Mouse (Mus musculus) CH12.LX (cell line): ENCODE data around the gene Dctpp1. TPM values are rescaled to one million over a fixed set of nuclear protein-coding genes. Genes with fewer than 3 reads are reported as not detected.

Experiments
- DNase-seq: peaks from one replicate; pipeline ENCODE4 v3.0.0-alpha.2; 2013; ENCODE audit errors: extremely low read depth
- H3K27ac ChIP-seq: 2 replicates; pipeline ENCODE4 v1.5.1; 2012; ENCODE audit warnings: low read depth, mild to moderate bottlenecking, control low read depth, moderate library complexity; ENCODE audit not compliant: insufficient read depth
- H3K27me3 ChIP-seq: replicated peaks from 2 replicates; pipeline ENCODE3; 2012; ENCODE audit warnings: inconsistent platforms
- H3K36me3 ChIP-seq, 2 experiments: replicated peaks in 1 of 2; 2 replicates each; pipeline versions ENCODE3 to v1.6.1; 2012; ENCODE audit warnings: inconsistent platforms in 1 of 2, low read length in 1 of 2, mild to moderate bottlenecking in 1 of 2, mixed read lengths in 1 of 2, moderate library complexity in 1 of 2; ENCODE audit not compliant: control insufficient read depth in 1 of 2, insufficient read depth in 1 of 2
- H3K4me1 ChIP-seq, 2 experiments: 2 replicates each; pipeline ENCODE4 v1.6.1; 2012; ENCODE audit warnings: inconsistent platforms in 1 of 2, moderate library complexity in 1 of 2; ENCODE audit not compliant: insufficient read depth in 2 of 2, control insufficient read depth in 1 of 2
- H3K4me2 ChIP-seq: 2 replicates; pipeline ENCODE4 v1.6.1; 2012; ENCODE audit warnings: low read depth, mild to moderate bottlenecking, control low read depth; ENCODE audit not compliant: poor library complexity, insufficient read depth, severe bottlenecking
- H3K4me3 ChIP-seq, 3 experiments: fragments of 150-350 bp in 1 of 3; sonication (generic) in 1 of 3; replicated peaks in 1 of 3; 2 replicates each; pipeline versions ENCODE3 to v1.5.1; 2011 to 2012; ENCODE audit warnings: low read depth in 2 of 3, low read length in 2 of 3, mild to moderate bottlenecking in 2 of 3, moderate library complexity in 2 of 3, control low read depth in 1 of 3, improper control_type of control experiment in 1 of 3, inconsistent platforms in 1 of 3, mixed read lengths in 1 of 3; ENCODE audit not compliant: poor library complexity in 1 of 3
- H3K79me2 ChIP-seq: replicated peaks from 2 replicates; pipeline ENCODE4 v1.6.1; 2012; ENCODE audit warnings: mild to moderate bottlenecking, moderate library complexity; ENCODE audit not compliant: control insufficient read depth, poor library complexity, insufficient read depth, severe bottlenecking; ENCODE audit errors: extremely low read depth
- H3K9ac ChIP-seq: 2 replicates; pipeline ENCODE4 v1.6.1; 2012; ENCODE audit warnings: low read depth, mild to moderate bottlenecking, control low read depth, moderate library complexity; ENCODE audit not compliant: insufficient read depth
- H3K9me3 ChIP-seq: replicated peaks from 2 replicates; pipeline ENCODE3; 2012; ENCODE audit warnings: low read length, inconsistent platforms, mixed read lengths
- BHLHE40 ChIP-seq: IDR thresholded peaks from 2 replicates; pipeline ENCODE4 v1.6.1; 2011; ENCODE audit warnings: mild to moderate bottlenecking, low read depth, low read length, improper control_type of control experiment
- CHD1 ChIP-seq: IDR thresholded peaks from 2 replicates; pipeline ENCODE4 v1.6.1; 2012; ENCODE audit warnings: low read depth, low read length, improper control_type of control experiment, inconsistent platforms
- CHD2 ChIP-seq: IDR thresholded peaks from 2 replicates; pipeline ENCODE4 v1.6.1; 2011; ENCODE audit warnings: low read length, improper control_type of control experiment
- CTCF ChIP-seq, 2 experiments: IDR thresholded peaks in 1 of 2; conservative IDR thresholded peaks in 1 of 2; 2 replicates each; pipeline ENCODE4 v1.5.1; 2011 to 2012; ENCODE audit warnings: low read depth in 2 of 2, low read length in 2 of 2, improper control_type of control experiment in 1 of 2, inconsistent platforms in 1 of 2, mild to moderate bottlenecking in 1 of 2, moderate library complexity in 1 of 2
- E2F4 ChIP-seq: IDR thresholded peaks from 2 replicates; pipeline ENCODE4 v1.6.1; 2011; ENCODE audit warnings: low read depth, low read length, improper control_type of control experiment; ENCODE audit not compliant: insufficient replicate concordance
- ELF1 ChIP-seq: IDR thresholded peaks from 2 replicates; pipeline ENCODE4 v1.6.1; 2014; ENCODE audit warnings: low read depth, mild to moderate bottlenecking, inconsistent platforms, low read length, improper control_type of control experiment
- HCFC1 ChIP-seq: IDR thresholded peaks from 2 replicates; pipeline ENCODE4 v1.6.1; 2012; ENCODE audit warnings: low read depth, mild to moderate bottlenecking, inconsistent platforms, low read length, improper control_type of control experiment
- IRF4 ChIP-seq: IDR thresholded peaks from 2 replicates; pipeline ENCODE4 v1.6.1; 2014; ENCODE audit warnings: low read depth, mild to moderate bottlenecking, inconsistent platforms, low read length, improper control_type of control experiment
- JUN ChIP-seq: IDR thresholded peaks from 2 replicates; pipeline ENCODE4 v1.6.1; 2011; ENCODE audit warnings: low read depth, mild to moderate bottlenecking, low read length, improper control_type of control experiment, moderate library complexity; ENCODE audit not compliant: insufficient read depth
- JUND ChIP-seq: conservative IDR thresholded peaks from 2 replicates; pipeline ENCODE4 v1.6.1; 2011; ENCODE audit warnings: low read depth, low read length, improper control_type of control experiment
- KAT2A ChIP-seq: IDR thresholded peaks from 2 replicates; pipeline ENCODE4 v1.6.1; 2012; ENCODE audit warnings: low read length, improper control_type of control experiment, inconsistent platforms; ENCODE audit not compliant: insufficient replicate concordance
- MAFK ChIP-seq: IDR thresholded peaks from 2 replicates; pipeline ENCODE4 v1.6.1; 2011; ENCODE audit warnings: low read length, improper control_type of control experiment; ENCODE audit not compliant: insufficient replicate concordance
- MAX ChIP-seq: IDR thresholded peaks from 2 replicates; pipeline ENCODE4 v1.6.1; 2011; ENCODE audit warnings: low read length, improper control_type of control experiment
- MAZ ChIP-seq: IDR thresholded peaks from 2 replicates; pipeline ENCODE4 v1.6.1; 2012; ENCODE audit warnings: low read depth, mild to moderate bottlenecking, inconsistent platforms, low read length, improper control_type of control experiment, moderate library complexity
- MEF2A ChIP-seq: IDR thresholded peaks from 2 replicates; pipeline ENCODE4 v1.6.1; 2014; ENCODE audit warnings: low read depth, mild to moderate bottlenecking, inconsistent platforms, low read length, improper control_type of control experiment, borderline replicate concordance
- MXI1 ChIP-seq: IDR thresholded peaks from 2 replicates; pipeline ENCODE4 v1.6.1; 2011; ENCODE audit warnings: mild to moderate bottlenecking, low read depth, low read length, improper control_type of control experiment
- MYC ChIP-seq: IDR thresholded peaks from 2 replicates; pipeline ENCODE4 v1.6.1; 2011; ENCODE audit warnings: low read depth, mild to moderate bottlenecking, improper control_type of control experiment, low read length
- NELFE ChIP-seq: IDR thresholded peaks from 2 replicates; pipeline ENCODE4 v1.6.1; 2011; ENCODE audit warnings: low read depth, low read length, improper control_type of control experiment
- NRF1 ChIP-seq: IDR thresholded peaks from 2 replicates; pipeline ENCODE4 v1.6.1; 2014; ENCODE audit warnings: low read depth, mild to moderate bottlenecking, inconsistent platforms, low read length, improper control_type of control experiment, moderate library complexity
- PAX5 ChIP-seq: IDR thresholded peaks from 2 replicates; pipeline ENCODE4 v1.6.1; 2012; ENCODE audit warnings: low read length, inconsistent platforms, mixed read lengths
- POLR2A ChIP-seq: IDR thresholded peaks from 2 replicates; pipeline ENCODE4 v1.6.1; 2011; ENCODE audit warnings: low read depth, mild to moderate bottlenecking, improper control_type of control experiment, low read length
- POLR2AphosphoS2 ChIP-seq: IDR thresholded peaks from 2 replicates; pipeline ENCODE4 v1.6.1; 2011; ENCODE audit warnings: low read depth, low read length, improper control_type of control experiment
- RAD21 ChIP-seq: IDR thresholded peaks from 2 replicates; pipeline ENCODE4 v1.6.1; 2011; ENCODE audit warnings: low read depth, mild to moderate bottlenecking, low read length, improper control_type of control experiment, moderate library complexity
- RCOR1 ChIP-seq: conservative IDR thresholded peaks from 2 replicates; pipeline ENCODE4 v1.6.1; 2012; ENCODE audit warnings: low read depth, mild to moderate bottlenecking, inconsistent platforms, low read length, improper control_type of control experiment
- SMC3 ChIP-seq: IDR thresholded peaks from 2 replicates; pipeline ENCODE4 v1.6.1; 2011; ENCODE audit warnings: low read depth, low read length, improper control_type of control experiment
- TBP ChIP-seq: conservative IDR thresholded peaks from 2 replicates; pipeline ENCODE4 v1.6.1; 2011; ENCODE audit warnings: low read depth, low read length, improper control_type of control experiment
- TCF12 ChIP-seq: IDR thresholded peaks from 2 replicates; pipeline ENCODE4 v1.6.1; 2014; ENCODE audit warnings: low read depth, mild to moderate bottlenecking, inconsistent platforms, low read length, improper control_type of control experiment
- USF1 ChIP-seq: IDR thresholded peaks from 2 replicates; pipeline ENCODE4 v1.6.1; 2014; ENCODE audit warnings: low read depth, mild to moderate bottlenecking, inconsistent platforms, low read length, improper control_type of control experiment
- USF2 ChIP-seq: conservative IDR thresholded peaks from 2 replicates; pipeline ENCODE4 v1.6.1; 2011; ENCODE audit warnings: low read depth, low read length, improper control_type of control experiment
- ZC3H11A ChIP-seq: IDR thresholded peaks from 2 replicates; pipeline ENCODE4 v1.6.1; 2012; ENCODE audit warnings: low read depth, mild to moderate bottlenecking, inconsistent platforms, low read length, improper control_type of control experiment
- ZKSCAN1 ChIP-seq: IDR thresholded peaks from 2 replicates; pipeline ENCODE4 v1.6.1; 2012; ENCODE audit warnings: low read depth, inconsistent platforms, low read length, improper control_type of control experiment, borderline replicate concordance
- ZMIZ1 ChIP-seq: IDR thresholded peaks from 2 replicates; pipeline ENCODE4 v1.6.1; 2012; ENCODE audit warnings: low read depth, mild to moderate bottlenecking, inconsistent platforms, low read length, improper control_type of control experiment
- ZNF384 ChIP-seq: IDR thresholded peaks from 2 replicates; pipeline ENCODE4 v1.6.1; 2012; ENCODE audit warnings: low read depth, low read length, improper control_type of control experiment, inconsistent platforms
- dilution Hi-C: fragments of 300-500 bp; cut with MboI; formaldehyde crosslinking; loops from 2 replicates; pipeline ENCODE4 v1.14.3; 2020; ENCODE audit warnings: low sequenced_read_pairs; ENCODE audit not compliant: extremely low pct_unique_long_range_greater_than_20kb, extremely low pct_ligation_motif_present
- in situ Hi-C: fragments of 300-500 bp; cut with MboI; formaldehyde crosslinking; loops from 3 replicates; pipeline ENCODE4 v1.14.3; 2019; ENCODE audit warnings: low sequenced_read_pairs, low pct_ligation_motif_present, low pct_unique_long_range_greater_than_20kb, mixed read lengths
- polyA plus RNA-seq: library from polyadenylated mRNA; unstranded; fragments of >175 nt; gene quantifications from 2 replicates; pipeline ENCODE4 v1.2.1, GENCODE M21; 2012; ENCODE audit warnings: low read depth; ENCODE audit not compliant: insufficient read length
- total RNA-seq, 2 experiments: library from RNA; depleted of rRNA; stranded (reverse); fragments of 300-350 nt in 1 of 2; fragments of >200 nt in 1 of 2; gene quantifications; 2 replicates each; pipeline ENCODE4 v1.2.3; 2012 to 2014

Gene Dctpp1
- total and polyA plus RNA-seq, 3 experiments: 197 to 296 (median 221) TPM

DNA sequence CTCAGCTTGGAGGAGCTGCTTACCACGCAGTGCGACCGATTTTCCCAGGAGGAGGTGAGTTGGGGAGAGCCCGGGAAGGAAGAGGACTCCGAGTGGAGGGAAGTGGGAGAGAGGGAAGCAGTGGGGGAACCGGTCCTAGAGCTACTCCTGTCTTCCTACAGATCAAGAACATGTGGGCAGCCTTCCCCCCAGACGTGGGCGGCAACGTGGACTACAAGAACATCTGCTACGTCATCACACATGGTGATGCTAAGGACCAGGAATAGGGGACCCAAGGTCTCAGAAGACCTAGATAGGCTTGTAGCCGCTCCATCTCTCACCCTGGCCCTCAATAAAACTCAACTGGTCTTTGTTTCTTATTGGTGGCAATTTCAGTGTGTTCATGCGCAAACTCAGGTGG lies 46.6 kb downstream of the Dctpp1 start:
- H3K4me2 ChIP-seq: no peak overlapping the region
- peaks cover 18% of the 10 kb centered on the region for H3K79me2 ChIP-seq
- H3K27ac ChIP-seq: no peak overlapping the region
- dilution Hi-C loops: no loop called here
- H3K9ac ChIP-seq: no peak overlapping the region
- in situ Hi-C loops: no loop called here
- H3K4me1 ChIP-seq: peaks cover 11 to 57% of the 10 kb centered on the region in 2 experiments
- H3K4me3 ChIP-seq: no peak overlapping the region
- no peaks in the 10 kb centered on the region for H3K27me3 ChIP-seq
- no peaks in the 10 kb centered on the region for H3K9me3 ChIP-seq
- no peak for DNase-seq
- TF ChIP-seq PAX5: no peak
- TF ChIP-seq NELFE: no peak
- no peak for TF ChIP-seq TCF12
- no peak for TF ChIP-seq CHD1
- TF ChIP-seq KAT2A: no peak
- TF ChIP-seq RCOR1: no peak
- no peak for TF ChIP-seq USF1
- no peak for TF ChIP-seq MAFK
- TF ChIP-seq MAZ: no peak
- TF ChIP-seq NRF1: no peak
- TF ChIP-seq POLR2A: no peak
- no peak for TF ChIP-seq BHLHE40
- TF ChIP-seq MAX: no peak
- no peak for TF ChIP-seq IRF4
- TF ChIP-seq ZNF384: no peak
- TF ChIP-seq, all 38 proteins: peak for 0
- peaks cover 26 to 44% of the 10 kb centered on the region in 2 experiments for H3K36me3 ChIP-seq

DNA sequence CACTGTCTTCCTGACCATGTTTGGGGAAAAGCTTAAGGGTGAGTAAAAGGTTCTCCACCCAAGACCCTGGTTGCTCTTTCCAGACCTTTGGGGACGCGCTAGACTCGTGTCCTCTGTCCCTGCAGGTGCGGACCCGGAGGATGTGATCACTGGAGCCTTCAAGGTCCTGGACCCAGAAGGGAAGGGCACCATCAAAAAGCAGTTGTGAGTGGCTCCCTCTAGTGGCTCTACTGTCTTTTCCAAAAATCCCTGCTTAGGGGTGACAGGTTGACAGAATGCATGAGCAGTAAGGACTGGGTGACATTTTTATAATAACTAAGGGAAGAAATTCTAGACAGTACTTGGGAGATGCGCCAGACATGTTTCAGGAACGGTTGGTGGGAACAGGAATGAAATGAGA lies 47.0 kb downstream of the Dctpp1 start:
- Histone ChIP-seq H3K27ac (no peak overlapping the region), H3K36me3 (peaks cover 26 to 44% of the 10 kb centered on the region in 2 experiments), H3K79me2 (peaks cover 18% of the 10 kb centered on the region), H3K4me1 (peaks cover 10 to 53% of the 10 kb centered on the region in 2 experiments), H3K4me2 (no peak overlapping the region), H3K9ac (no peak overlapping the region), H3K9me3 (no peaks in the 10 kb centered on the region), H3K4me3 (no peak overlapping the region), H3K27me3 (no peaks in the 10 kb centered on the region)
- dilution Hi-C loops: no loop called here
- in situ Hi-C loops: no loop called here
- DNase-seq: peak; percentile 65
- TF ChIP-seq ZNF384: no peak
- TF ChIP-seq ELF1: 0 out of 2 replicates have a peak, but pooled peaks have one; percentile 24
- TF ChIP-seq SMC3: peak; percentile 50
- no peak for TF ChIP-seq MYC
- no peak for TF ChIP-seq TCF12
- TF ChIP-seq USF1: no peak
- TF ChIP-seq MXI1: no peak
- no peak for TF ChIP-seq USF2
- no peak for TF ChIP-seq TBP
- peak; percentile 64 to 74 for TF ChIP-seq CTCF (conservative IDR thresholded peaks at IDR 0.05 in 1 of 2, IDR thresholded peaks at IDR 0.05 in 1 of 2; ENCODE audit: low read depth in 2 of 2, low read length in 2 of 2)
- no peak for TF ChIP-seq ZMIZ1
- no peak for TF ChIP-seq ZKSCAN1
- TF ChIP-seq ZC3H11A: no peak
- TF ChIP-seq POLR2A: no peak
- no peak for TF ChIP-seq CHD2
- TF ChIP-seq HCFC1: no peak
- 0 out of 2 replicates have a peak, but pooled peaks have one; percentile 12 for TF ChIP-seq IRF4
- no peak for TF ChIP-seq JUN
- no peak for TF ChIP-seq MEF2A
- TF ChIP-seq RCOR1: no peak
- no peak for TF ChIP-seq KAT2A
- TF ChIP-seq E2F4: no peak
- TF ChIP-seq RAD21: peak; percentile 37
- no peak for TF ChIP-seq JUND
- no peak for TF ChIP-seq CHD1
- no peak for TF ChIP-seq MAX
- no peak; the same call in 1 of the 2 replicates for TF ChIP-seq POLR2AphosphoS2
